24 mouse cellular contexts compared by ENCODE assay signal in genomic region chr8:118722896-118723295, GRCm38 (mm10).
DNase-seq lines count a peak whose midpoint lies in the region; TF ChIP-seq lines count a peak whose summit lies in the region.
"Had no signal": no experiment of that assay in that cellular context is flagged by ENCODE, and none has a peak within 500 bp of the region (broad histone marks: within the 10 kb centered on the region; RNA-seq: fewer than 3 reads in every experiment).

No protein-coding gene starts in this region.

- DNase-seq in left cerebral cortex, adult 11 months (ENCODE audit: low spot score), result peak; percentile 17
- DNase-seq in left cerebral cortex, postnatal 4 days, result no peak
- peak; percentile 19 to 42 for DNase-seq in frontal cortex, postnatal 14 days (ENCODE audit: low spot score in 2 of 2)
- peak; percentile 49 to 80 for DNase-seq in left cerebral cortex, postnatal 14 days (ENCODE audit: low spot score in 2 of 2)
- DNase-seq in right cerebral cortex, postnatal 36 days (ENCODE audit: low spot score in 2 of 2), result peak; percentile 39 to 76
- DNase-seq in heart, postnatal 4 days, result no peak
- no peak for DNase-seq in gastrocnemius, adult 2 months
- DNase-seq: adrenal gland, postnatal 14 days; cerebellum, adult 8-10 months; cerebellum, postnatal 25 days; gastrocnemius, postnatal 25 days; heart, adult 11 months; kidney, adult 18-20 months; kidney, postnatal 25 days; liver, embryonic 13.5 days; lung, adult 18-20 months; midbrain, embryonic 14.5 days; thymus, postnatal 14 days had no signal

- intact Hi-C loops in left cerebral cortex, postnatal 4 days (cut with DNase I), result no loop called here
- intact Hi-C loops in left cerebral cortex, postnatal 14 days (cut with DNase I), result no loop called here
- intact Hi-C loops in gastrocnemius, adult 2 months (cut with DNase I), result no loop called here

- no peak overlapping the region for H3K4me3 ChIP-seq in gastrocnemius, adult 2 months
- H3K4me3 ChIP-seq: embryonic facial prominence, embryonic 10.5 days; embryonic facial prominence, embryonic 15.5 days; forebrain, embryonic 12.5 days; heart, embryonic 12.5 days; kidney, embryonic 15.5 days; liver, embryonic 13.5 days; stomach, embryonic 15.5 days had no signal

- H3K27ac ChIP-seq in gastrocnemius, adult 2 months, result no peak overlapping the region
- H3K27ac ChIP-seq: embryonic facial prominence, embryonic 10.5 days; embryonic facial prominence, embryonic 15.5 days; forebrain, embryonic 12.5 days; kidney, embryonic 15.5 days; liver, embryonic 13.5 days; stomach, embryonic 15.5 days had no signal

- TF ChIP-seq CTCF in gastrocnemius, adult 2 months (IDR thresholded peaks at IDR 0.05), result no peak

Comparison
In these comparisons a context has a peak if more than half of its experiments do, and no peak if none do; other contexts are left out.
1. DNase-seq: peak in left cerebral cortex, adult 11 months (single experiment), frontal cortex, postnatal 14 days (2 of 2), left cerebral cortex, postnatal 14 days (2 of 2) and right cerebral cortex, postnatal 36 days (2 of 2); none in left cerebral cortex, postnatal 4 days (single experiment), heart, postnatal 4 days (single experiment) and gastrocnemius, adult 2 months (single experiment).